ENCODE assay signal across 14 mouse cellular contexts in the genomic region with DNA sequence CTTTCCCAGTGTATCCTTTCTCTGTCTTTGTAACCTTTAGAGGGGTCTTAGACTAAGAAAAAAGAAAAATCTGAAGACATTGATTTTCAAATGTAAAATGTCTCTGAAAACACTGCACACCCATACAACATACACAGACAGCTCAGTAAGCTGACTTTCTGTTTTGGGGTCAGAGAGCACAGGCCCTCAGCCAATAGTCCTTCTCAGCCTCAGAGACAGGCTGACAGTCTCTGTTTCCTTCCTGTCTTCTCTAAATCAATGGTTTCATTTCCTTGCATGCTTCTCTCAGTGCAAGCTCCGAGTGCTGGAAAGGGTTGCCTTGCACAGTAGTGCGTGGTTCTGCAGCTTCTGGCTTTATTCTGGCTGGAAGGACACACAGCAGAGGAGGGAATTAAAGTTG. TPM values are rescaled to one million over a fixed set of nuclear protein-coding genes. Genes with fewer than 3 reads are reported as not detected.
DNase-seq lines count a peak whose midpoint lies in the region; ATAC-seq and TF ChIP-seq lines count a peak whose summit lies in the region.
"Had no signal": no experiment of that assay in that cellular context is flagged by ENCODE, and none has a peak within 500 bp of the region (broad histone marks: within the 10 kb centered on the region; RNA-seq: fewer than 3 reads in every experiment).

No protein-coding gene starts in this region.

- no peak overlapping the region for H3K4me2 ChIP-seq in kidney, postnatal 0 days (ENCODE audit: low read length)
- H3K4me2 ChIP-seq in kidney, embryonic 15.5 days = no peak overlapping the region
- no peak overlapping the region for H3K4me2 ChIP-seq in neural tube, embryonic 15.5 days
- H3K4me2 ChIP-seq: embryonic facial prominence, embryonic 13.5 days; forebrain, embryonic 15.5 days; hindbrain, embryonic 13.5 days; limb, embryonic 15.5 days had no signal

- H3K27me3 ChIP-seq in kidney, postnatal 0 days (ENCODE audit: insufficient read depth, low read length) = no peaks in the 10 kb centered on the region
- H3K27me3 ChIP-seq in kidney, embryonic 15.5 days = no peaks in the 10 kb centered on the region
- H3K27me3 ChIP-seq in neural tube, embryonic 15.5 days (replicated peaks) = no peaks in the 10 kb centered on the region
- H3K27me3 ChIP-seq: embryonic facial prominence, embryonic 13.5 days; forebrain, embryonic 15.5 days; hindbrain, embryonic 13.5 days; limb, embryonic 15.5 days had no signal

- H3K27ac ChIP-seq in kidney, postnatal 0 days = no peak overlapping the region
- H3K27ac ChIP-seq in kidney, embryonic 15.5 days = no peak overlapping the region
- peak overlapping the region; percentile 64; the same call in 1 of the 2 replicates for H3K27ac ChIP-seq in brown adipose tissue, adult 24 weeks (replicated peaks; ENCODE audit: low read depth, low read length)
- H3K27ac ChIP-seq in neural tube, embryonic 15.5 days (replicated peaks) = no peak overlapping the region
- H3K27ac ChIP-seq: embryonic facial prominence, embryonic 13.5 days; forebrain, embryonic 15.5 days; hindbrain, embryonic 13.5 days; limb, embryonic 15.5 days had no signal

- WGBS in kidney, postnatal 0 days = 52% methylated on average over 2 of the region's 2 CpGs
- WGBS in kidney, embryonic 15.5 days = 47% methylated on average over 2 of the region's 2 CpGs
- WGBS in neural tube, embryonic 15.5 days = 68% methylated on average over 2 of the region's 2 CpGs

- ATAC-seq in kidney, postnatal 0 days (replicated peaks; ENCODE audit: low FRiP score, low read depth) = no peak
- no peak for ATAC-seq in kidney, embryonic 15.5 days (replicated peaks; ENCODE audit: low FRiP score)
- ATAC-seq in neutrophil, adult 5-6 weeks (ENCODE audit: extremely low read depth, insufficient number of reproducible peaks, low FRiP score, poor library complexity, severe bottlenecking) = peak; percentile 86
- ATAC-seq in neural tube, embryonic 15.5 days (ENCODE audit: low FRiP score) = no peak
- ATAC-seq: forebrain, embryonic 15.5 days had no signal

- H3K4me1 ChIP-seq in kidney, postnatal 0 days (replicated peaks; ENCODE audit: insufficient read depth, low read length) = no peaks in the 10 kb centered on the region
- H3K4me1 ChIP-seq in kidney, embryonic 15.5 days = 0 out of 2 replicates have a peak, but pooled peaks cover 3% of the 10 kb centered on the region
- peaks cover 5% of the 10 kb centered on the region; the same call in 1 of the 2 replicates for H3K4me1 ChIP-seq in brown adipose tissue, adult 24 weeks (ENCODE audit: control insufficient read depth, insufficient read depth, insufficient read length, low read length)
- H3K4me1 ChIP-seq in neural tube, embryonic 15.5 days = no peaks in the 10 kb centered on the region
- H3K4me1 ChIP-seq: embryonic facial prominence, embryonic 13.5 days; forebrain, embryonic 15.5 days; hindbrain, embryonic 13.5 days; limb, embryonic 15.5 days had no signal

- no peak for TF ChIP-seq CTCF in kidney, postnatal 0 days (IDR thresholded peaks at IDR 0.05; ENCODE audit: low read depth)

- no peaks in the 10 kb centered on the region for H3K36me3 ChIP-seq in kidney, postnatal 0 days (ENCODE audit: insufficient read depth, low read length)
- no peaks in the 10 kb centered on the region for H3K36me3 ChIP-seq in kidney, embryonic 15.5 days
- H3K36me3 ChIP-seq in neural tube, embryonic 15.5 days = no peaks in the 10 kb centered on the region
- H3K36me3 ChIP-seq: embryonic facial prominence, embryonic 13.5 days; forebrain, embryonic 15.5 days; hindbrain, embryonic 13.5 days; limb, embryonic 15.5 days had no signal

- H3K4me3 ChIP-seq in kidney, postnatal 0 days (replicated peaks; ENCODE audit: low read depth, low read length) = no peak overlapping the region
- H3K4me3 ChIP-seq in kidney, embryonic 15.5 days (replicated peaks) = no peak overlapping the region
- no peak overlapping the region for H3K4me3 ChIP-seq in brown adipose tissue, adult 24 weeks (ENCODE audit: insufficient read depth, low read depth, low read length)
- H3K4me3 ChIP-seq in neural tube, embryonic 15.5 days (replicated peaks) = no peak overlapping the region
- H3K4me3 ChIP-seq: embryonic facial prominence, embryonic 13.5 days; forebrain, embryonic 15.5 days; hindbrain, embryonic 13.5 days; limb, embryonic 15.5 days had no signal

- H3K9ac ChIP-seq in kidney, postnatal 0 days (ENCODE audit: low read depth, low read length) = no peak overlapping the region
- no peak overlapping the region for H3K9ac ChIP-seq in kidney, embryonic 15.5 days
- no peak overlapping the region for H3K9ac ChIP-seq in neural tube, embryonic 15.5 days (replicated peaks)
- H3K9ac ChIP-seq: embryonic facial prominence, embryonic 13.5 days; forebrain, embryonic 15.5 days; hindbrain, embryonic 13.5 days; limb, embryonic 15.5 days had no signal

- no peaks in the 10 kb centered on the region for H3K9me3 ChIP-seq in kidney, postnatal 0 days (replicated peaks; ENCODE audit: low read length)
- H3K9me3 ChIP-seq in kidney, embryonic 15.5 days (replicated peaks) = no peaks in the 10 kb centered on the region
- no peaks in the 10 kb centered on the region for H3K9me3 ChIP-seq in neural tube, embryonic 15.5 days (replicated peaks)
- H3K9me3 ChIP-seq: embryonic facial prominence, embryonic 13.5 days; forebrain, embryonic 15.5 days; hindbrain, embryonic 13.5 days; limb, embryonic 15.5 days had no signal

- peak; percentile 39 for DNase-seq in kidney, postnatal 0 days (ENCODE audit: low spot score)
- peak; percentile 56 to 57 for DNase-seq in spleen, postnatal 36 days (ENCODE audit: low spot score in 2 of 2)
- no peak for DNase-seq in spleen, postnatal 10 days (ENCODE audit: low spot score in 2 of 2)
- DNase-seq in embryo, embryonic 9.5 days (ENCODE audit: extremely low spot score) = no peak
- DNase-seq: cerebellum, adult 11 months; retina, postnatal 1 day had no signal

RNA-seq across cellular contexts. Expression of gene Casp8, which starts 21.3 kb away (rescaled TPM):
- 28.0 and 31.3 TPM in 2 replicates for polyA plus RNA-seq in kidney, postnatal 0 days (2015; fragmentation: Nextera tagmentation; extraction: Ambion mirVana)
- 41.3 and 41.8 TPM in 2 replicates for polyA plus RNA-seq in kidney, embryonic 15.5 days (2015; fragmentation: Nextera tagmentation; extraction: Ambion mirVana)
- polyA plus RNA-seq in brown adipose tissue, adult 24 weeks (2012; ENCODE audit: insufficient read depth, insufficient read length, missing spikeins) = 9.9 and 15.4 TPM in 2 replicates
- 90.5 and 99.0 TPM in 2 replicates for total RNA-seq in neutrophil, adult 5-6 weeks (2017)
- polyA plus RNA-seq in neural tube, embryonic 15.5 days (2015; fragmentation: Nextera tagmentation; extraction: Ambion mirVana) = 5.6 and 17.2 TPM in 2 replicates

Comparison
In these comparisons a context has a peak if more than half of its experiments do, and no peak if none do; other contexts are left out.
1. DNase-seq: peak in kidney, postnatal 0 days (single experiment) and spleen, postnatal 36 days (2 of 2); none in spleen, postnatal 10 days (0 of 2) and embryo, embryonic 9.5 days (single experiment).